ENCODE assay signal across 9 mouse cellular contexts in the genomic region with DNA sequence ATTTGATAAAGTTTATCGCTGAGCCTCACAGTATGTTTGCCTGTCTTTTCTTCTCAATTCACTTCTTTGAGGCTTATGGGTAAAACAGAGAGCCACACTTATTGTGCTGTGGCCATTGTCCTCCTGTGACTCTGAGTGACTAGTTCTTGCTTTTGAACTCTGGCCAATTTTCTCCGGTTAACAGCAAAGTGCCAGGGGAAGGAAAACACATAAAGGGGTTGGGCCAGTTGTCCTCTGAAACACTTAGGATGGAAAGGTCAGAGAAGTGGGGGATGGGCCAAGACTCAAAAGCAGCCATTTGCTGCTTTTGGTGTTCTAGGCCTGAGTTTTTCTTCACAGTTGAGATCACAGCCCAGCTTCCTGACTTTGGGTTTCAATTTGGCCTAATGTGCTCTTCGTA. TPM values are rescaled to one million over a fixed set of nuclear protein-coding genes. Genes with fewer than 3 reads are reported as not detected.
A peak's percentile ranks its signal among the peaks of the same experiment; 100 is the strongest.
DNase-seq lines count a peak whose midpoint lies in the region; TF ChIP-seq lines count a peak whose summit lies in the region.
"Had no signal": no experiment of that assay in that cellular context is flagged by ENCODE, and none has a peak within 500 bp of the region (broad histone marks: within the 10 kb centered on the region; RNA-seq: fewer than 3 reads in every experiment).

No protein-coding gene starts in this region.

- H3K27me3 ChIP-seq in embryonic facial prominence, embryonic 10.5 days (replicated peaks; ENCODE audit: low read depth, poor library complexity, severe bottlenecking): no peaks in the 10 kb centered on the region
- no peaks in the 10 kb centered on the region for H3K27me3 ChIP-seq in kidney, adult 2 months (replicated peaks; ENCODE audit: control insufficient read depth, insufficient read depth, low read length)

- no peak for TF ChIP-seq POLR2A in kidney, adult 2 months (IDR thresholded peaks at IDR 0.05; ENCODE audit: low read depth, low read length)

- WGBS in embryonic facial prominence, embryonic 10.5 days: 58% methylated on average over 3 of the region's 3 CpGs
- 50% methylated on average over 3 of the region's 3 CpGs for WGBS in kidney, adult 2 months

- no peak overlapping the region for H3K4me3 ChIP-seq in embryonic facial prominence, embryonic 10.5 days
- no peak overlapping the region for H3K4me3 ChIP-seq in kidney, adult 2 months (ENCODE audit: insufficient read depth, low read depth, low read length)

- H3K4me1 ChIP-seq in embryonic facial prominence, embryonic 10.5 days: peaks cover 16% of the 10 kb centered on the region
- peaks cover 4% of the 10 kb centered on the region; the same call in 1 of the 2 replicates for H3K4me1 ChIP-seq in kidney, adult 2 months (ENCODE audit: control insufficient read depth, insufficient read depth, low read length)

- no peaks in the 10 kb centered on the region for H3K36me3 ChIP-seq in embryonic facial prominence, embryonic 10.5 days (replicated peaks)
- H3K36me3 ChIP-seq in kidney, adult 2 months (ENCODE audit: control insufficient read depth, insufficient read depth, low read length): no peaks in the 10 kb centered on the region

- peak; percentile 26 for DNase-seq in adrenal gland, postnatal 14 days
- DNase-seq in adrenal gland, adult 8-10 months: no peak
- no peak for DNase-seq in embryonic facial prominence, embryonic 10.5 days (ENCODE audit: low spot score)
- peak; percentile 57 for DNase-seq in kidney, adult 2 months
- peak; percentile 56 for DNase-seq in lung, postnatal 10 days
- no peak for DNase-seq in cerebellum, adult 11-12 months
- DNase-seq in spleen, postnatal 14 days (ENCODE audit: low spot score in 2 of 2): no peak
- no peak for DNase-seq in urinary bladder, adult 2 months (ENCODE audit: low spot score)
- DNase-seq: thymus, postnatal 4 days had no signal

- no peak for TF ChIP-seq CTCF in kidney, adult 2 months (conservative IDR thresholded peaks at IDR 0.05; ENCODE audit: insufficient read depth, insufficient read length, low read depth, low read length)

- peak overlapping the region; percentile 66; the same call in 1 of the 2 replicates for H3K27ac ChIP-seq in embryonic facial prominence, embryonic 10.5 days (replicated peaks)
- peak overlapping the region; percentile 62; the same call in 1 of the 2 replicates for H3K27ac ChIP-seq in kidney, adult 2 months (ENCODE audit: insufficient read depth, low read depth, low read length)

- no peaks in the 10 kb centered on the region for H3K9me3 ChIP-seq in embryonic facial prominence, embryonic 10.5 days

RNA-seq across cellular contexts. Expression of a gene that starts 50.0 kb away (rescaled TPM):
- total RNA-seq in adrenal gland, postnatal 14 days (2021): 30.9 and 37.3 TPM in 2 replicates
- 10 to 100 TPM; 14.9 to 52.2 (median 24.9) TPM for total RNA-seq in adrenal gland, adult 8-10 months (2022)
- polyA plus RNA-seq in embryonic facial prominence, embryonic 10.5 days (2016; fragmentation: Nextera tagmentation; extraction: Ambion mirVana): 64.8 and 87.8 TPM in 2 replicates
- 4.5 and 5.4 TPM in 2 replicates for polyA plus RNA-seq in kidney, adult 2 months (2012; rRNA removed)
- 27.9 and 28.3 TPM in 2 replicates for polyA plus RNA-seq in urinary bladder, adult 2 months (2012; rRNA removed)

Comparison
In these comparisons a context has a peak if more than half of its experiments do, and no peak if none do; other contexts are left out.
1. DNase-seq: peak in adrenal gland, postnatal 14 days (single experiment), kidney, adult 2 months (single experiment) and lung, postnatal 10 days (single experiment); none in adrenal gland, adult 8-10 months (single experiment), embryonic facial prominence, embryonic 10.5 days (single experiment), cerebellum, adult 11-12 months (single experiment), spleen, postnatal 14 days (0 of 2) and urinary bladder, adult 2 months (single experiment).